Comparison of ENCODE assay signal across 13 mouse cellular contexts in genomic region chr6:38913386-38914042, GRCm38 (mm10). TPM values are rescaled to one million over a fixed set of nuclear protein-coding genes. Genes with fewer than 3 reads are reported as not detected.
A peak's percentile ranks its signal among the peaks of the same experiment; 100 is the strongest.
DNase-seq lines count a peak whose midpoint lies in the region; ATAC-seq and TF ChIP-seq lines count a peak whose summit lies in the region.
"Had no signal": no experiment of that assay in that cellular context is flagged by ENCODE, and none has a peak within 500 bp of the region (broad histone marks: within the 10 kb centered on the region; RNA-seq: fewer than 3 reads in every experiment).

No protein-coding gene starts in this region.

- no peak for TF ChIP-seq CTCF in hindbrain, postnatal 0 days (IDR thresholded peaks at IDR 0.05; ENCODE audit: low read depth)

- ATAC-seq in forebrain, embryonic 13.5 days, result no peak
- no peak for ATAC-seq in forebrain, embryonic 16.5 days
- no peak for ATAC-seq in hindbrain, postnatal 0 days
- peak; percentile 38; the same call in 1 of the 2 replicates for ATAC-seq in midbrain, embryonic 15.5 days (replicated peaks)
- ATAC-seq: lung, postnatal 0 days had no signal

- no peaks in the 10 kb centered on the region for H3K27me3 ChIP-seq in forebrain, embryonic 13.5 days
- H3K27me3 ChIP-seq in forebrain, embryonic 16.5 days (replicated peaks; ENCODE audit: control insufficient read depth, insufficient read depth, low read length), result no peaks in the 10 kb centered on the region
- H3K27me3 ChIP-seq in hindbrain, postnatal 0 days (ENCODE audit: insufficient read depth, low read length), result no peaks in the 10 kb centered on the region
- no peaks in the 10 kb centered on the region for H3K27me3 ChIP-seq in midbrain, embryonic 15.5 days (replicated peaks)

- H3K4me1 ChIP-seq in forebrain, embryonic 13.5 days, result no peaks in the 10 kb centered on the region
- no peaks in the 10 kb centered on the region; the same call in 1 of the 2 replicates for H3K4me1 ChIP-seq in forebrain, embryonic 16.5 days (replicated peaks; ENCODE audit: control insufficient read depth, insufficient read depth, low read length)
- 0 out of 2 replicates have a peak, but pooled peaks cover 3% of the 10 kb centered on the region for H3K4me1 ChIP-seq in hindbrain, postnatal 0 days (ENCODE audit: insufficient read depth, low read length)
- peaks cover 14% of the 10 kb centered on the region for H3K4me1 ChIP-seq in midbrain, embryonic 15.5 days
- H3K4me1 ChIP-seq: limb, embryonic 10.5 days had no signal

- intact Hi-C loops in left cerebral cortex, postnatal 10 days (cut with DNase I), result loop anchor here (5.0 kb wide), 2 partner anchors 36 to 176 kb away; partner anchors contain the start of genes Hipk2 and Tbxas1

- H3K27ac ChIP-seq in forebrain, embryonic 13.5 days, result no peak overlapping the region
- no peak overlapping the region for H3K27ac ChIP-seq in forebrain, embryonic 16.5 days (ENCODE audit: low read length)
- H3K27ac ChIP-seq in hindbrain, postnatal 0 days, result peak overlapping the region; percentile 22; the same call in 1 of the 2 replicates
- H3K27ac ChIP-seq in midbrain, embryonic 15.5 days, result 0 out of 2 replicates have a peak overlapping the region, but pooled peaks have one; percentile 17
- H3K27ac ChIP-seq: limb, embryonic 10.5 days had no signal

- peak; percentile 19 to 28 for DNase-seq in left cerebral cortex, adult 18-20 months (ENCODE audit: low spot score in 2 of 2)
- DNase-seq in left cerebral cortex, postnatal 10 days (ENCODE audit: extremely low spot score in 1 of 2, low spot score in 2 of 2), result no peak
- no peak for DNase-seq in hindbrain, postnatal 0 days (ENCODE audit: low spot score)
- DNase-seq in thymus, postnatal 10 days (ENCODE audit: low spot score in 2 of 2), result no peak
- no peak for DNase-seq in urinary bladder, postnatal 36 days (ENCODE audit: low spot score in 2 of 2)
- DNase-seq: cerebellum, adult 2 months; kidney, adult 11 months; kidney, postnatal 4 days had no signal

- H3K4me2 ChIP-seq in forebrain, embryonic 13.5 days, result no peak overlapping the region
- no peak overlapping the region for H3K4me2 ChIP-seq in forebrain, embryonic 16.5 days (ENCODE audit: low read length)
- H3K4me2 ChIP-seq in hindbrain, postnatal 0 days (ENCODE audit: low read depth, low read length), result no peak overlapping the region
- no peak overlapping the region for H3K4me2 ChIP-seq in midbrain, embryonic 15.5 days

- no peak overlapping the region for H3K4me3 ChIP-seq in forebrain, embryonic 13.5 days
- H3K4me3 ChIP-seq in forebrain, embryonic 16.5 days (replicated peaks; ENCODE audit: low read length), result no peak overlapping the region
- H3K4me3 ChIP-seq in hindbrain, postnatal 0 days (ENCODE audit: low read length), result no peak overlapping the region
- H3K4me3 ChIP-seq in midbrain, embryonic 15.5 days, result no peak overlapping the region
- H3K4me3 ChIP-seq: limb, embryonic 10.5 days had no signal

- WGBS in forebrain, embryonic 13.5 days, result 63% methylated on average over 13 of the region's 13 CpGs
- WGBS in forebrain, embryonic 16.5 days, result 63% methylated on average over 13 of the region's 13 CpGs
- WGBS in hindbrain, postnatal 0 days, result 35% methylated on average over 13 of the region's 13 CpGs
- WGBS in midbrain, embryonic 15.5 days, result 39% methylated on average over 13 of the region's 13 CpGs

- H3K9me3 ChIP-seq in forebrain, embryonic 13.5 days (replicated peaks), result no peaks in the 10 kb centered on the region
- H3K9me3 ChIP-seq in forebrain, embryonic 16.5 days (ENCODE audit: control insufficient read depth, low read length), result no peaks in the 10 kb centered on the region
- no peaks in the 10 kb centered on the region for H3K9me3 ChIP-seq in hindbrain, postnatal 0 days (ENCODE audit: low read length)
- H3K9me3 ChIP-seq in midbrain, embryonic 15.5 days, result no peaks in the 10 kb centered on the region
- H3K9me3 ChIP-seq: limb, embryonic 10.5 days had no signal

- H3K36me3 ChIP-seq in forebrain, embryonic 13.5 days (ENCODE audit: poor library complexity, severe bottlenecking), result no peaks in the 10 kb centered on the region
- no peaks in the 10 kb centered on the region for H3K36me3 ChIP-seq in forebrain, embryonic 16.5 days (ENCODE audit: control insufficient read depth, insufficient read depth)
- no peaks in the 10 kb centered on the region for H3K36me3 ChIP-seq in hindbrain, postnatal 0 days (ENCODE audit: insufficient read depth, low read length)
- no peaks in the 10 kb centered on the region for H3K36me3 ChIP-seq in midbrain, embryonic 15.5 days (replicated peaks)
- H3K36me3 ChIP-seq: limb, embryonic 10.5 days had no signal

- H3K9ac ChIP-seq in forebrain, embryonic 13.5 days, result 0 out of 2 replicates have a peak overlapping the region, but pooled peaks have one; percentile 2
- no peak overlapping the region for H3K9ac ChIP-seq in forebrain, embryonic 16.5 days (replicated peaks; ENCODE audit: low read depth, low read length)
- no peak overlapping the region for H3K9ac ChIP-seq in hindbrain, postnatal 0 days (replicated peaks; ENCODE audit: low read length)
- no peak overlapping the region for H3K9ac ChIP-seq in midbrain, embryonic 15.5 days

RNA-seq across cellular contexts. Expression of gene Hipk2, which starts 37.5 kb away (rescaled TPM):
- polyA plus RNA-seq in forebrain, embryonic 13.5 days (2015; fragmentation: Nextera tagmentation; extraction: Ambion mirVana), result 33.7 and 35.0 TPM in 2 replicates
- polyA plus RNA-seq in forebrain, embryonic 16.5 days (2015; fragmentation: Nextera tagmentation; extraction: Ambion mirVana), result 26.9 and 29.2 TPM in 2 replicates
- 10 to 100 TPM; 45.5 to 48.7 TPM for total RNA-seq in left cerebral cortex, adult 18-20 months (2021)
- 10 to 100 TPM; 44.6 to 45.9 TPM for total RNA-seq in left cerebral cortex, postnatal 10 days (2021)
- total RNA-seq in hindbrain, postnatal 0 days (2014; rRNA removed), result 60.3 and 67.8 TPM in 2 replicates
- polyA plus RNA-seq in hindbrain, postnatal 0 days (2015; fragmentation: Nextera tagmentation; extraction: Ambion mirVana), result 24.9 and 25.3 TPM in 2 replicates
- 43.5 and 45.3 TPM in 2 replicates for polyA plus RNA-seq in midbrain, embryonic 15.5 days (2015; fragmentation: Nextera tagmentation; extraction: Ambion mirVana)

RNA-seq across cellular contexts. Expression of gene Tbxas1, which starts 38.3 kb away (rescaled TPM):
- polyA plus RNA-seq in forebrain, embryonic 13.5 days (2015; fragmentation: Nextera tagmentation; extraction: Ambion mirVana), result 0.76 and 1.1 TPM in 2 replicates
- polyA plus RNA-seq in forebrain, embryonic 16.5 days (2015; fragmentation: Nextera tagmentation; extraction: Ambion mirVana), result 1.1 and 1.4 TPM in 2 replicates
- 1 to 10 TPM; 2.0 to 2.2 TPM for total RNA-seq in left cerebral cortex, adult 18-20 months (2021)
- total RNA-seq in left cerebral cortex, postnatal 10 days (2021), result 1 to 10 TPM; 2.1 to 2.9 TPM
- 2.0 and 4.3 TPM in 2 replicates for total RNA-seq in hindbrain, postnatal 0 days (2014; rRNA removed)
- polyA plus RNA-seq in hindbrain, postnatal 0 days (2015; fragmentation: Nextera tagmentation; extraction: Ambion mirVana), result 2.1 and 2.4 TPM in 2 replicates
- 2.3 TPM in 2 replicates for polyA plus RNA-seq in midbrain, embryonic 15.5 days (2015; fragmentation: Nextera tagmentation; extraction: Ambion mirVana)

Comparison
In these comparisons a context has a peak if more than half of its experiments do, and no peak if none do; other contexts are left out.
1. DNase-seq: peak in left cerebral cortex, adult 18-20 months (2 of 2); none in left cerebral cortex, postnatal 10 days (0 of 2), hindbrain, postnatal 0 days (single experiment), thymus, postnatal 10 days (0 of 2) and urinary bladder, postnatal 36 days (0 of 2).
2. H3K27ac ChIP-seq: peak in hindbrain, postnatal 0 days (single experiment) and midbrain, embryonic 15.5 days (single experiment); none in forebrain, embryonic 13.5 days (single experiment) and forebrain, embryonic 16.5 days (single experiment).